Mouse (Mus musculus) hindbrain, embryonic 11.5 days (tissue): ENCODE measurements at regions not wholly inside any gene's neighbourhood (a gene's known extent, or its start where the extent isn't known, plus 50 kb on each side); places are given as distances from the start of the nearest gene placed in this dataset.

Source experiments
- ATAC-seq: fragments of 200-750 bp; cut with Nextera tagmentation; 2 replicates; pipeline ENCODE4 v1.8.0; 2017; ENCODE audit warnings: mild to moderate bottlenecking, moderate TSS enrichment, moderate library complexity; ENCODE audit not compliant: low FRiP score
- DNase-seq: peaks from one replicate; pipeline ENCODE4 v3.0.0-alpha.2; 2015; ENCODE audit warnings: low spot score
- H3K27ac ChIP-seq: fragments of 300-500 bp; sonication (generic); 2 replicates; pipeline ENCODE4 v1.5.1; 2014; ENCODE audit warnings: mild to moderate bottlenecking, low read depth, low read length
- H3K27me3 ChIP-seq: fragments of 300-500 bp; sonication (generic); 2 replicates; pipeline ENCODE4 v1.6.1; 2014; ENCODE audit warnings: mild to moderate bottlenecking, low read length, moderate library complexity, mixed read lengths; ENCODE audit not compliant: control insufficient read depth, insufficient read depth
- H3K36me3 ChIP-seq: fragments of 300-500 bp; sonication (generic); 2 replicates; pipeline ENCODE4 v1.6.1; 2014; ENCODE audit warnings: mild to moderate bottlenecking, low read length, moderate library complexity, mixed read lengths; ENCODE audit not compliant: control insufficient read depth, insufficient read depth
- H3K4me1 ChIP-seq: fragments of 300-500 bp; sonication (generic); replicated peaks from 2 replicates; pipeline ENCODE4 v1.6.1; 2014; ENCODE audit warnings: low read length, mixed read lengths; ENCODE audit not compliant: control insufficient read depth, insufficient read depth
- H3K4me2 ChIP-seq: fragments of 300-500 bp; sonication (generic); replicated peaks from 2 replicates; pipeline ENCODE4 v1.6.1; 2014; ENCODE audit warnings: mild to moderate bottlenecking, low read depth, low read length
- H3K4me3 ChIP-seq: fragments of 300-500 bp; sonication (generic); 2 replicates; pipeline ENCODE4 v1.5.1; 2014; ENCODE audit warnings: low read depth, low read length
- H3K9ac ChIP-seq: fragments of 300-500 bp; sonication (generic); 2 replicates; pipeline ENCODE4 v1.6.1; 2014; ENCODE audit warnings: low read depth, low read length
- H3K9me3 ChIP-seq: fragments of 300-500 bp; sonication (generic); 2 replicates; pipeline ENCODE4 v1.6.1; 2016; ENCODE audit warnings: low read length; ENCODE audit not compliant: control insufficient read depth

DNA sequence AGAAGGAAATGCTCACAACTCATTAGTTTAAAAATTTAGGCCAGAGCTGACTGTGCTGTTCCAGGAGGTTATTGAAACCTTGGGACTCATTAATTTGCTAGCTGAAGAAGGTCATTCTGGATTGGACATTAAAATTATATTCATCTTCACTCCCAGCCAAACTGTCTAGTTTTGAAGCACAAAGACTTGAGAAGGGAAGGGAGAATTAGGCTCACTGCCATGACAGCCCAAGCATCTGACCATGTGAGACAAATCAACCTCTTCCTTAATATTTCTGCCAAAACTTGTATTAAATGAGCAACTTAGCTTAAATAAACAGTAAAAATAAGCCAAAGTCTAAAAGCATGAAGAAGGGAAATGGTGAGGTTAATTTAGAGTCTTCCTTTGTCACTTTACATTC lies 339.6 kb downstream of the 1700008P02Rik start:
- Histone ChIP-seq H3K27me3 (no peaks in the 10 kb centered on the region), H3K36me3 (no peaks in the 10 kb centered on the region), H3K9ac (no peak overlapping the region), H3K4me3 (no peak overlapping the region), H3K4me2 (no peak overlapping the region), H3K27ac (no peak overlapping the region), H3K4me1 (no peaks in the 10 kb centered on the region), H3K9me3 (no peaks in the 10 kb centered on the region)
- DNase-seq (no peak), ATAC-seq (no peak)
